Mouse (Mus musculus) cerebellum, adult 9-11 months (tissue): ENCODE measurements at regions not wholly inside any gene's neighbourhood (a gene's known extent, or its start where the extent isn't known, plus 50 kb on each side); places are given as distances from the start of the nearest gene placed in this dataset.

Source experiments
- DNase-seq: peaks from one replicate; pipeline ENCODE4 v3.0.0; 2022

- no peak for DNase-seq
Observed at GRCm38 (mm10) chr6:94890165-94890564, 190.2 kb upstream of the Lrig1 start.

- no peak for DNase-seq
Observed at GRCm38 (mm10) chr6:94889271-94889670, 189.3 kb upstream of the Lrig1 start.

GRCm38 (mm10) chr6:94881139-94881538 is 181.2 kb upstream of the Lrig1 start:
- no peak for DNase-seq

- DNase-seq, result no peak
Observed at GRCm38 (mm10) chr6:94875841-94876240, 175.9 kb upstream of the Lrig1 start.

- DNase-seq, result no peak
Observed at GRCm38 (mm10) chr6:94875065-94875464, 175.1 kb upstream of the Lrig1 start.

- no peak for DNase-seq
Observed at GRCm38 (mm10) chr6:94874415-94874814, 174.5 kb upstream of the Lrig1 start.

- DNase-seq, result no peak
Observed at GRCm38 (mm10) chr6:94867952-94868351, 168.0 kb upstream of the Lrig1 start.

GRCm38 (mm10) chr6:94865498-94865897 is 165.5 kb upstream of the Lrig1 start:
- DNase-seq, result no peak

GRCm38 (mm10) chr6:94858121-94858621 is 158.2 kb upstream of the Lrig1 start:
- DNase-seq, result no peak

- no peak for DNase-seq
Observed at GRCm38 (mm10) chr6:94850121-94850520, 150.2 kb upstream of the Lrig1 start.

- DNase-seq, result no peak
Observed at GRCm38 (mm10) chr6:94849533-94849932, 149.6 kb upstream of the Lrig1 start.

- no peak for DNase-seq
Observed at GRCm38 (mm10) chr6:94848437-94848836, 148.5 kb upstream of the Lrig1 start.

GRCm38 (mm10) chr6:94845821-94846220 is 145.9 kb upstream of the Lrig1 start:
- no peak for DNase-seq

- no peak for DNase-seq
Observed at GRCm38 (mm10) chr6:94842856-94843255, 142.9 kb upstream of the Lrig1 start.

- no peak for DNase-seq
Observed at GRCm38 (mm10) chr6:94841881-94842280, 141.9 kb upstream of the Lrig1 start.

- no peak for DNase-seq
Observed at GRCm38 (mm10) chr6:94835742-94836141, 135.8 kb upstream of the Lrig1 start.

- DNase-seq, result no peak
Observed at GRCm38 (mm10) chr6:94834551-94834950, 134.6 kb upstream of the Lrig1 start.

- no peak for DNase-seq
Observed at GRCm38 (mm10) chr6:94830801-94831200, 130.8 kb upstream of the Lrig1 start.

GRCm38 (mm10) chr6:94829246-94829645 is 129.3 kb upstream of the Lrig1 start:
- no peak for DNase-seq

GRCm38 (mm10) chr6:94826656-94827055 is 126.7 kb upstream of the Lrig1 start:
- DNase-seq, result no peak

- no peak for DNase-seq
Observed at GRCm38 (mm10) chr6:94818220-94818619, 118.3 kb upstream of the Lrig1 start.

- no peak for DNase-seq
Observed at GRCm38 (mm10) chr6:94816161-94816560, 116.2 kb upstream of the Lrig1 start.

- no peak for DNase-seq
Observed at GRCm38 (mm10) chr6:94814711-94815110, 114.8 kb upstream of the Lrig1 start.

- DNase-seq, result no peak
Observed at GRCm38 (mm10) chr6:94813481-94814148, 113.7 kb upstream of the Lrig1 start.

- no peak for DNase-seq
Observed at GRCm38 (mm10) chr6:94811846-94812245, 111.9 kb upstream of the Lrig1 start.
